Mouse (Mus musculus) right cerebral cortex, postnatal 14 days (tissue): ENCODE results near the gene Mrc2.

Experiments
- DNase-seq: peaks from one replicate; pipeline ENCODE4 v3.0.0; 2022

Gene Mrc2

DNA sequence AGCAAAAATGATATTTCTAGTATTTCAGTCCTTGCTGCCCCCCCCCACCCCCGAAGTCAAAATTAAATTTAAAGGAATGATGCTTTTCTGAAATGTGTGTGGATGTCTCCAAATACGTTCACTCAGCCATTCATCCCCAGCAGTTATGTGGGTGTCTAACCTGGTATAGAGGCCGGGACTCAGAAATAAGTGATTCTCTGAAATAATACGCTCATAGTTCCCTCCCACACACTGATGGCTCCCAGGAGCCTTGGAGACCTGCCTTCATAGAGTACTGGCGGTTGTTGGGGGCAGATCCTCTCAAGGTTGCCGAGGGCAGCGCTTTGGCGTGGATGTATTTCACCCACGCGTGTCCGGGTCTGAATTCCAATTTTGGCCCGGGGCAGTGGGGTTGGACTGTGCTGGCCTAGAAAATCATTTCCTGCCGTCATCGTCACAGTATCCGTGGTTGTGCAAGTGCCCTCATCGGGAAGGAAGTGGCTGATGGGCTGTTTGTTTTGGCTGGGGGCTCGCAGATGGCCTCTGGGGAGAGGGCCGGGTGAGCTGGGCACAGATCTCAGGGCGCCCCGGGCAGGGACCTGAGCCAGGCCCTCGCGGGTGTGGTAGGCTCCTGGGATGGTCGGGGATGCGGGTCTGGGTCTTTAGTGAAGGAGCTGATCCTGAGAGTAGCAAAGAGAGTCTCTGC is 19.0 kb downstream of the Mrc2 start:
- DNase-seq: no peak

DNA sequence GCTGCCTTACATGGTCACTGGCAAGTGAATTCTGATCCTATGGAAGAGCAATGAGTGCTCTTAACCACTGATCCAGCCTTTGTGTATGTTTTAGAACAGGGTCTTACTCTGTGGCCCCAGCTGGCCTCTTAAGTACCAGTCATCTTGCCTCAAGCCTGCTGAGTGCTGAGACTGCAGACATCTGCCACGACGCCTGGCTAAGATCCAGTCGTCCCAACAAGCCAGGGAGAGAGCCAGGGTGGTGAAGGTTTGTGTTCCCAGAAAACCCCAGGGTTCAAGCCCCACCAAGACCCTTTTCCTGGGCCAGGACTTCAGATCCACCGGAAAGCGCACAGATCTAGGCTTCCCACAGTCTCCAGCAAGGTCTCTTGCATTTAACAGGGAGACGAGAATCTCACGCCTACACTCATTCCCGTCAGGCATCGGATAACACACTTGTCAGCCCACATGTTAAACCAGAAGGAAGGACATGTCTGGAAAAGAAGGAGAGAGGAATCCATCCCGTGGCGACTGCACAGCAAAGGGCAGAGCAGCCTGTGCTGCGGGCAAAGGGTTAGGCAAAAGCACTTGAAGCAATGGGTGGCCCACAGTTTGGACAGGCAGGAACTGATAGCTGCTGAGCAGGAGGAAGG is 20.0 kb downstream of the Mrc2 start:
- no peak for DNase-seq

DNA sequence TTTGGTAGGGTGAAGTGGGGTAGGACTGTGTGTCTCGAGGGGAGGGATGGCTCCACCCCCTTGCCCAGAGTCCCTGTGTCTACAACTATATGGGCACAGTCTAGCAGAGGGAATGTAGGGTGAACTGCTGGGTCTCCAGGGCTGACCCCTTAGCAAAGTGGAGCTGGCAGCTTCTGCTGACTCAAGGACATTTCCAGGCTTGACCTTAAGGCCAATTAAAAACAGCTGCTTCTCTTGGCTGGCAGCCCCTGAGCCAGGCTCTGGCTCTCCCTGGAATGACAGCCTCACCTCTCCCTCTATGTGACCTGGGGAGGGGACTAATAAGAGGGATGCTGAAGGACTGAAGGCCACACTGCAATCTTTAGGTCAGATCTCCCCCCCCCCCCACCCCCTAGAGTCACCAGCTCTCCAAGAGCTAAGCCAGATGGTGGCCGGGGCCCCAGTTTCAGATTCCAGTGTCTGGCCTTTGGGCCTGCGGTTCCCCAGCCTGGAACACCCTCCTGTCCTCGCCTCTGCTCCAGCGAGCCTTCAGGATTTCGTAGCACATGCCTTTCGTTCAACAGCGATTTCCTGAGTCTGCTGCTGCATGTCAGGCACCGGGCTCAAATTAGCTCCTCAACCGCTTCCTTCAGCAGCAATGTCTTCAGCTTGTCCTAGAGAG is 20.7 kb downstream of the Mrc2 start:
- no peak for DNase-seq

DNA sequence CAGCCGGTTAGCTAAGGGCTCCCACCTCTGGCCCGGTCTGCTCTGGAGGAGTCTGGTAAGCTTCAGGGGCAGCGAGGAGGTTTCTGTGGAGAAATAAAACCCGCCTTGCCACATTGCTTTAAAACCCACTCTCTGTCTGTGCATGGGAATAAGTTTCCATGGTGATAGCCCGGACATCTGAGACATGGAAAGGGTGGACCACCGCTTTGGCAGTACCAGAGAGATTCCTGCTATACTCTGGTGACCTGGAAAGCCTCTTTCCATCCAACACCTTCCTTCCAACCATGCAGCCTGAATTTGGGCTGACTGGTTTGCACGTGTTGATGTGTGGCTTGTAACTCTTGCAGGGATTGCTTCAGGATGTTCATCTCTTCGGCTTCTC is 21.2 kb downstream of the Mrc2 start:
- DNase-seq: no peak

DNA sequence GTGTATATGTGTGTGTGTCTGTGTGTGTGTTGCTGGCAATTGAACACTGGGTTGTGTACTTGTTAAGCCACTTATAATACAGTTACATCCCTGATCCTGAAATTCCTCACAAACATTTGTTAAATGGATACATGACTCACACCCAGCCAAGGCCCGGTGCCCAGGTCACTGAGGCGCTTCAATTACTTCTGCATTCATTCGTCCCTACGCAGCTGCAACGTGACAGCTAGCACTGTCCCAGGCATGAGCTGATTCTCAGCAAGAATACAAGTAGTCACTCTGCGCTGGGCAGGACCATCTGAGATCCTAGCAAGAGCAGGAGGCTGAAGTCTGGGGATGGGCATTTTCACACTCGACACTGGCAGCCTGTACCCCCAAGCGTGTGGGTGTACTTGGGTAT is 22.9 kb downstream of the Mrc2 start:
- no peak for DNase-seq

DNA sequence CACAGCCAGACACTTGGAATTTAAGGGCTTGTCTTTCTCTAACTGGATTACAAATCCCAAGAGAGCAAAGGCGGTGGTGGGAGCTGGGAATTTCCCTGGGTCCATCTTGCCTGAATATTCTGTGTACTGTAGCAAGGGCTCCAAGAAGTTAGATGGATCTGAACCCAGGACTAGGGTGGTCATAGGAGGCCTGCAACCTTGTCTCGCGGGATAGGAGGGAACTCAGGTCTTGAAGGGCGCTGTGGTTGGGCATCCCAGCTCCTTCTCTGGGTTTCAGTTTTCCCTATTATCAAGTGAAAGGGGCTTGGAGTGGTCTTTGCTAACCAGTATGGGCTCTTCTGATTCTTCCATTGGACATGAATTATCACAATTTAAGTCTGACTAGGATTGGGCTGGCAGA is 23.7 kb downstream of the Mrc2 start:
- no peak for DNase-seq

DNA sequence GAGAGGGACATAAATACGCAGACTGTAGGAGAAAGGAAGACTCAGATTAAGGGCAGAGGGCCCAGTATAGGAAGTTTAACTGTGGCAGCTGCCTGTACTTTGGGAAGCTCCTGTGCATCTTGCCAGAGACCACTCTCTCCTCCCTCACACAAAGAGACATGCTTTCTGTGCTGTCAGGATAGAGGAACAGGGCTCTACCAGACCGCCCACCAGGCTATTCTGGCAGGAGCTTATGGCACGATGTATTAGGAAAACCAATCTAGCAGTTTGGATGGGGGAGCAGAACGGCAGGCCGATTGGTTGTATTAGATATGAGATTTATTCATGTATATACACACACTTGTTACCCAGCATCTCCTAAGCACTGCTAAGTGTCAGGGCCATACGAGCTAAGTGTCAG is 25.3 kb downstream of the Mrc2 start:
- no peak for DNase-seq

DNA sequence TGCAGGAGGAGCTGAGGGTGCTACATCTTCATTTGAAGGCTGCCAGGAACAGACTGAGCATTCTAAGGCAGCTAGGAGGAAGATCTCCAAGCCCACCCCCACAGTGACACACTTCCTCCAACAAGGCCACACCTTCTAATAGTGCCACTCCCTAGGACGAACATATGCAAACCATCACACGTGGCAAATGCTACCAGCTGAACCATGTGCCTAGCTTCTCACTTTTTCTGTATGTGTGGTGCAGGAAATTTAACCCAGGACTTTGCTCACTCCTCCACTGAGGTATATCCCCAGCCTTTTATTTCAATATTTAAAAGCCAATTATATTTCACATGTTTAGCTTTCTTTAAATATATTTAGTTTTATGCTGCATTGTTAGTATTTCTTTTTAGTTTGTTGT is 28.6 kb downstream of the Mrc2 start:
- no peak for DNase-seq

DNA sequence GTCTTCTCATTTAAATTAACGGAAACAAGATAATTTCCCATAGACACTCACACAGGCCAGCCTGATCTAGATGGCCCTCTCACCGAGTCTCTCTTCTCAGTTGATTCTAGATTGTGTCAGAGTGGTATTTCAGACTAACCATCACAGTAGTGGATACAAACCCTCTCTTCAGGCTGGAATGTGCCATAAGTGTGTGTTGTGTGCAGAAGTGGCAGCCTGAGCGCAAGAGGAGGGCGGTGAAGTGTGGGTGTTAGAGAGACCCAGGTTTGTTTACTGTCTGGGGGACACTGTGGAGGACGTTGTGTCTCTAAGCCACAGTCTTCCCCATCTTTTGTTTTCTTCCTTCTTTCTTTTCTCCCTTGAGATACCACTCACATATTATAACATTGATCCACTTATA is 31.1 kb downstream of the Mrc2 start:
- DNase-seq: no peak

DNA sequence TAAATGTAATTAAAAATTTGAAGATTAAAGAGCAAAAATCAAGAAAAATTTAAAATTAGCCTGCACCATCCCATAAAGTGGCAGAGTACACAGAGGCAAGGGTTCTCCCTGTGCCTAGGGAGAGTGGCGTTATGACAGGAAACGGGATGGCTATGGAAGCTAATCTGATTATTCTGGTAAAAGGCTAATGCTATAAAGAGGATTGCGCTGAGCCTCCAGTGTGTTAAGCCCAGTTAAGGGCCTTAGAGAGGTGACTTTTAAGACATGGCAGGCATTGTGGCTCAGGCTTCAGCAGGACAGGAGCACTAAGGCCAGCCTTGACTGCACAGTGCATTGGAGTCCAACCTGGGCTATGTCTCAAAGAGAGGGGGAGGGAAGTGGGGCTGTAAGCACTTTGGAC is 34.7 kb downstream of the Mrc2 start:
- DNase-seq: no peak

DNA sequence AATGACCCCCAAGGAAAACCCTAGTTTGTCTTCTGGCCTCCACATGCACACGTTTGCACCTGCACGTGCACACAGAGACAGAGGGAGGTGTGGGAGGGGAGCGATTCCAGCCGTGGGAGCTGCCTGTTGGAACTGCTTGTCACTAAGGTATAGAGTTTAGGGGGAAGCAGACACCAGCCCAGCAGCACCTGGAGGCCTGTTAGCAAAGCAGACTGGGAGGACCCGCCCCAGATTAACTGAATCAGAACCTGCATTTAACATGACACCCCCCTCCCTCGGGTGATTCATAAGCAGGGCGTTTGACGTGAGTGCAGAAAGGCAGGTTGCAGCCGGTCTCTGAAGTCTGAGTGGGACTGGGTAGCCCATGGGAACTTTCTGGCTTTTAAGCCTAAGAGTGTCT is 37.5 kb downstream of the Mrc2 start:
- no peak for DNase-seq

DNA sequence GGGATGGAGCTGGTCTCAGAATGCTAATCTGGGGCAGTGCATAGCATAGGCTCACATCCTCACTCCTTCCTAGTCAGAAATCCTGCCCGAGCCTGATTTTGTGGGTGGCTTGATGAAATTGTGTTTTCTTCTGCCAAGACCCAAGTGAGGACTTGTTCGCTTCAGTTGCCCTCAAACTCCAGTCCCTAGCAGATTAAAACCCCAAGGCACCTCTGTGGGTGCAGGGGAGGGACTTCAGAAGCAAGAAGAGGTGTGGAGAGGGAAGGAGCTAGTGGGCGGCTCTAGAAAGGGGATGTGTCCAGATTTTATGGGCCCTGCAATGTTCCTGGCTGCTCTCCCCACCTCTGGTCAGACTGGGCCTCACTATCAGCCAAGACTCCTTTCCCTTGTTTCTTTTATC is 38.7 kb downstream of the Mrc2 start:
- no peak for DNase-seq

DNA sequence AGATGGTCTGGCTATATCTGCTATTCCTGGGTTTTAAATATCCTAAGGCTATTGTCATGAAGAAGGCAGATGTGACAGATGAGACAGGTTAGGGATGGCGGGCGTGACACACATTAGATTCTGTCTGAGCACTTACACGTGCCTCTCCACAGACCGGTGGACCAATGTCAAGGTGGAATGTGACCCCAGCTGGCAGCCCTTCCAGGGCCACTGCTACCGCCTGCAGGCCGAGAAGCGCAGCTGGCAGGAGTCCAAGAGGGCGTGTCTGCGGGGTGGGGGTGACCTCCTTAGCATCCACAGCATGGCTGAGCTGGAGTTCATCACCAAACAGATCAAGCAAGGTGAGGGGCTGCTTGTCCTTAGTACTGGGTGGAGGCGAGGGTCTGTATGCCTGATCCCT is 39.3 kb downstream of the Mrc2 start:
- no peak for DNase-seq

DNA sequence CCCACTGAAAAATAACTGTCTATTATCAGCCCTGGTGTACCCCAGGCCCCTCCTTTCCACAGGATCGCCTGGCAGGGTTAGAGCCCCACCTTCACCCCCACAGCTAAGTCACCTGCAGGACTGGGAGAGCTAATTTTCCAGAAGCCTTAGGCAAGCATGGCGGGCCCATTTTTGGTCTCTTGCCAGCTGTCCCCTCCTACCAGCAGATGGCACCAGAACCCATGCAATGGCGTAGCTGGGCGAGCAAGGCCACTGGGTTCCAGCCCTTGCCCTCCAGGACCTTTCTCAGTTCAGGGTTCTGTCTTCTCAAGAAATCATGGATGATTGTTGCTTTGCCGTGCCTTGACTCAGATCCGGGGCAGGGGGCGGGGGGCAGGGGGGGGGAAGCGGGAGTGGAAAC is 40.0 kb downstream of the Mrc2 start:
- DNase-seq: peak; percentile 73

DNA sequence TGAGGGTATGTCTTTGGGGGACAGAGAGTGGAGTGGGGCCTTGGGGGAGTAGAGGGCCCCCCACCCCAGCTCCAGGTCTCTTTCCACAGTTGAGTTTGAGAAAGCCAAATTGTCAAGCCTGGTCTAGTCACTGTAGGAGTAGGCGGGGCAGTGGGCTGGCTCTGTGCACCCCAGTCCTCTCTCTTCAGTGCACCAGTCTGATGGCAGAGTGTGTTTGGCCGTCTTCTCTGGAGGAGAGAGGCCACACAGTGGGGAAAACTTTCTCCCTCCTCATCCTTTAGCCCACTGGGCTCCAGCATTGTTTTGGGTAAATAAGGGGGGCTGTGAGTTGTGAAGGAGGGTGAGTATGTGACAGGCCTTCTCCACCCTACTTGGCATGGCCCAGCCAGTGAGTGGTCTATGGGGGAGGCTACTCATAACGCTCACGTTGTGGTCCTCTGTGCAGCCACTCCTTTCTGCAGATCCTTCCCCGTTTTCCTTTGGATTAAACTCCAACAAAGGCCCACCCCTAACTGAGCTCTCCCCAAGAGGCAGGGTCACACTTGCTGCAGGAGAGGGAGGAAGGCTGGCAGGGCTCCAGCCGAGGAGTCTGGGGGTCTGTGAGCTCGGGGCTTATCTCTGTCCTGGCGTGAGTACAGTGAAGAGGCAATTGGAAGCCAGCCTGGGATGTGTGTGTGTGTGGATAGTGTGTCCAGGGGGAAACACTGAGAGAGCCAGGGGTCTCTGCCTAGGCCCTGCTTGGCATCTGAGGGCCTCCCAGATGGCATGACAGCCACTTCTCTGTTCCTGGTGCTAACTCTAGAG is 41.6 kb downstream of the Mrc2 start:
- no peak for DNase-seq

DNA sequence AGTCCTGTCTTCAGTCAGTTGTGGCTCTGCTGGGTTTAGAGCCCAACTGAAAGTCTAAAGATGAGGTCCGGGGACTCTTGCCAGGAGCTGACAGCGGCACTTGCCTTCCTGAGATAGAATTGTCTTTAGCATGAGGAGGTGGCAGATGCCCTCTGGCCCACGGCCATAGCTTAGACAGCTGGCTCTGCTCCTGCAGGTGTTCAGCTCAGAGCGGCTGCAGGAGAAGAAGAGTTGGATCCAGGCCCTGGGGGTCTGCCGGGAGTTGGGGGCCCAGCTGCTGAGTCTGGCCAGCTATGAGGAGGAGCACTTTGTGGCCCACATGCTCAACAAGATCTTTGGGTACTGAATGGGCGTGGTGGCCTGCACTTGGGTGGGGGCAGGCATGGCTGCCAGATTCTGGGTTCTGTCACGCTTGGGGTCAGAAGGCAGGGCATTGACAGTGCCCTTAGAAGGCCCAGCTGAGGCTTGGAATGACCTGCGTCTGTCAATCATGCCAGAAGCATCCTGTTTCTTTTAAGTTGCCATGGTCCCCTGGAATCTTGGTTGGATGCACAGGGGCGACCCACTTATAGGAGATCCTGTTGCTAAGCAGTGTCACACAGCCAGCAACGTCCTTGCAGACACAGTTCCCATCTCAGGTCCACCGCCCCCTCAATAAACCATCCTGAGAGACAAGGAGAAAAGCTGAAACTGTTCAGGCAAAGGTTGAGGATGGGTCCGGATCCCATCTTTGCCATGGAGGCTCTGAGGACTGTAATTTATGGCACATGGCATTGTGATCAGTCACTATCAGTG is 46.4 kb downstream of the Mrc2 start:
- no peak for DNase-seq

DNA sequence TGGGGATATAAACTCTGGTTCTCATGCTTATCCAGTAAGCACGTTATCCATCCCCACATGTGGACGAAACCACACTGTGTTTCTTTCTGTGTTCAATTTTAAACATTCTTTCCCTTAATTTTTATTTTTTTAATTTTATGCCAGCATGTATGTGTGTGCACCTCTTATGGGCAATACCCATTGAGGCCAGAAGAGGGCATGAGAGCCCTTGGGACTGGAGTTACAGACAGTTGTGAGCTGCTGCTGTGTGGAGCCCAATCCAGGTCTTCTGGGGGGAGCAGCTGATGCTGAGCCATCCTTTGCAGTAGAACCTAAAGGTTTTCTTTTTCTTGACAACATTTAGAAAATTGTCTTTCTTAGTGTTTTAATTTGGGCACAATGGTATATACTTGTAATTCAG is 52.8 kb downstream of the Mrc2 start:
- no peak for DNase-seq

DNA sequence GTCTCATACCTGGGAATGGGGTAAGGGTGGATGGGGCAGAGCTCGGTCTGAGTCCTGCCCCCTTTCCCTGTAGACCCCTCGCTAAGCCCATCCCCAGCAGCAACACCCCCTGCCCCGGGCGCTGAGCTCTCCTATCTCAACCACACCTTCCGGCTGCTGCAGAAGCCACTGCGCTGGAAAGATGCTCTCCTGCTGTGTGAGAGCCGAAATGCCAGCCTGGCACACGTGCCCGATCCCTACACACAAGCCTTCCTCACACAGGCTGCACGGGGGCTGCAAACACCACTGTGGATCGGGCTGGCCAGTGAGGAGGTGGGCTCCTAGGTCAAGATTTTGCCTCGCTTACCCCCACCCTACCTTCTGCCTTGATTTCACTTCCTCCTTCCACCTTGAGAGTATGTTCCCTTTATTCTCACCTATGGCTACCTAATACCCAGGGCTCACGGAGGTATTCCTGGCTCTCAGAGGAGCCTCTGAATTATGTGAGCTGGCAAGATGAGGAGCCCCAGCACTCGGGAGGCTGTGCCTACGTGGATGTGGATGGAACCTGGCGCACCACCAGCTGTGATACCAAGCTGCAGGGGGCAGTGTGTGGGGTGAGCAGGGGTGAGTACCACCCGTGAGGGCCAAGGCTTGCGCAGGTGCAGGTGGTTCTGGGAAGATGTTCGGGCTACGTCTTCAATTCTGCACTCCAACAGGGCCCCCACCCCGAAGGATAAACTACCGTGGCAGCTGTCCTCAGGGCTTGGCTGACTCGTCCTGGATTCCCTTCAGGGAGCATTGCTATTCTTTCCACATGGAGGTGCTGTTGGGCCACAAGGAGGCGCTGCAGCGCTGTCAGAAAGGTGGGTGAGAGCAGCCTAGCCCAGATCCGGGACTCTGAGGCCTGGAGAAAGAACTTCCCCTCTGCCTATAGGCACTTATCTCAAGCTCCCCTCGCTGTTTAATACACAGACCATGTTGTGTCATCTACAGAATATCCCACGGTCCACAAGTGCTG is 55.0 kb downstream of the Mrc2 start:
- peak; percentile 95 for DNase-seq

DNA sequence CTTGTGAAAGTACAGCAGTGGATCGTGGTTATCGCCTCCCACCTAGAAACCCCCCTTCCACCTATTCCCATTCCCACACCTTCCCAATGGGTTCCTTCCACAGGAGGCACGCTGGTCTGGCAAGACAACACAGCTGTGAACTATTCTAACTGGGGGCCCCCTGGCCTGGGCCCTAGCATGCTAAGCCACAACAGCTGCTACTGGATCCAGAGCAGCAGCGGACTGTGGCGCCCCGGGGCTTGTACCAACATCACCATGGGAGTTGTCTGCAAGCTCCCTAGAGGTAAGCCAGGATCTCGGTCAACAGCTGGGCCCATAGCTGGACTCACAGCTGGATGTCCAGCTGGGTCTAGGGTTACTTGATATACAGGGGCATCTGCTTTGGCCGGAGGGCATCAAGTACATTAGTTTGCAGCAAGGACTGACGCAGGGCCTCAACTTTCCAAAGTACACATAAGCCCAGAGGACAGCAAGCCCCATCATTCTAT is 56.1 kb downstream of the Mrc2 start:
- DNase-seq: no peak

DNA sequence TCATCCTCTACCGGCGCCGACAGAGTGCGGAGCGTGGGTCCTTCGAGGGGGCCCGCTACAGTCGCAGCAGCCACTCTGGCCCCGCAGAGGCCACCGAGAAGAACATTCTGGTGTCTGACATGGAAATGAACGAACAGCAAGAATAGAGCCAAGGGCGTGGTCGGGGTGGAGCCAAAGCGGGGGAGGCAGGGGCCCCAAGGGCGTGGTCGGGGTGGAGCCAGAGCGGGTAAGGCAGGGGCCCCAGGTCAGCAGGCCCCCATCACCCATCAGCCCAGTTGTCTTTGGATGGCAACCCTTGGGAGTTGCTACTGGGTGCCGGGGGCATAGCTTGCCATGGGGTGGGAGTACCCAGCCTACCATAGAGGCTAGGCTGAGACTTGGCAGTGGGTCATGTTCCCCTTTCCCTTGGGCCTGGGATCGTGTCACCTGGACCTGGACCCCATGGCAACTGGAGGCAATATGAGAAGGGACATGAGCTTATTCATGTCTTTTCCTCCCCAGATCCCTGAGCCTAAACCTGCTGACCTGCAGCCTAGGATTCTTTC is 57.4 kb downstream of the Mrc2 start:
- no peak for DNase-seq

DNA sequence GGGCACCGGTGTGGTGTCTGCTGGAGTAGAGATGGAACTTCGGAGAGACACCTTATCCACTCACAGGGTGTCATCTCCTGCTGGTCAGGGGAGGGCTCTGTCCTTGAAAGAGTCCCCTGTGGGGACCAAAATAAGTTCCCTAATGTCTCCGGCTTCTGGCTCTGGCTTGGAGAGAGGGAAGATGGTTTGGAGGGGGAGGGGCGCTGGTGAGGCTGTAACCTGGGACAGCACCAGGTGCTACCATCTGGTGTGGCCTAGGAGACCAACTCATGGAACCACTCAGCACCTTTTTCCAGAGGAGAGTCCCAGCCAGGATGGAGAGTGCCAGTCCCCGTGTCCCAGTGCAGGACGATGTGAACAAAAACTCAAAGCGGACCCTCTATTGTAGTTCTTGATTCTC is 58.2 kb downstream of the Mrc2 start:
- no peak for DNase-seq
